Mouse (Mus musculus): ENCODE measurements around the gene Atp13a4. TPM values are rescaled to one million over a fixed set of nuclear protein-coding genes. Genes with fewer than 3 reads are reported as not detected.

The Atp13a4 gene
- total RNA-seq, 1 experiment = 1.1 TPM

GRCm38 (mm10) chr16:29541261-29541683, 3.4 kb downstream of the Atp13a4 start:
- Histone ChIP-seq H3K9me3 (ENCODE audit: control insufficient read depth, insufficient read depth, low read depth, low read length) (no peaks in the 10 kb centered on the region), H3K4me1 (ENCODE audit: control insufficient read depth in 2 of 2, insufficient read depth in 2 of 2, low read length in 2 of 2, poor library complexity in 1 of 2) (no peaks in the 10 kb centered on the region), H3K4me3 (ENCODE audit: insufficient read depth in 1 of 2, low read depth in 1 of 2, low read length in 2 of 2, poor library complexity in 1 of 2, severe bottlenecking in 1 of 2) (no peak overlapping the region), H3K36me3 (ENCODE audit: control insufficient read depth, insufficient read depth, low read length, poor library complexity, severe bottlenecking) (no peaks in the 10 kb centered on the region), H3K27ac (ENCODE audit: insufficient read depth, low read depth, low read length, poor library complexity, severe bottlenecking) (no peak overlapping the region), H3K9ac (ENCODE audit: insufficient read depth, low read depth, low read length, poor library complexity, severe bottlenecking) (no peak overlapping the region)
- DNase-seq (ENCODE audit: low read depth, low spot score) = no peak
- in situ Hi-C loops (cut with MboI; ENCODE audit: low sequenced_read_pairs in 2 of 2, unreplicated experiment in 2 of 2) = no loop called here
- TF ChIP-seq HCFC1 (IDR thresholded peaks at IDR 0.05; ENCODE audit: borderline replicate concordance, insufficient read depth, low read length) (no peak), CHD2 (IDR thresholded peaks at IDR 0.05; ENCODE audit: low read depth, low read length) (no peak), ZC3H11A (IDR thresholded peaks at IDR 0.05; ENCODE audit: borderline replicate concordance, low read depth, low read length) (no peak), MAFK (IDR thresholded peaks at IDR 0.05; ENCODE audit: insufficient read depth, low read depth, low read length) (no peak), ZNF384 (IDR thresholded peaks at IDR 0.05; ENCODE audit: low read depth, low read length) (no peak)

GRCm38 (mm10) chr16:29539906-29540305, 4.8 kb downstream of the Atp13a4 start:
- Histone ChIP-seq H3K4me3 (ENCODE audit: insufficient read depth in 1 of 2, low read depth in 1 of 2, low read length in 2 of 2, poor library complexity in 1 of 2, severe bottlenecking in 1 of 2) (no peak overlapping the region), H3K27ac (ENCODE audit: insufficient read depth, low read depth, low read length, poor library complexity, severe bottlenecking) (no peak overlapping the region), H3K36me3 (ENCODE audit: control insufficient read depth, insufficient read depth, low read length, poor library complexity, severe bottlenecking) (no peaks in the 10 kb centered on the region), H3K4me1 (ENCODE audit: control insufficient read depth in 2 of 2, insufficient read depth in 2 of 2, low read length in 2 of 2, poor library complexity in 1 of 2) (no peaks in the 10 kb centered on the region), H3K9me3 (ENCODE audit: control insufficient read depth, insufficient read depth, low read depth, low read length) (no peaks in the 10 kb centered on the region), H3K9ac (ENCODE audit: insufficient read depth, low read depth, low read length, poor library complexity, severe bottlenecking) (no peak overlapping the region)
- in situ Hi-C loops (cut with MboI; ENCODE audit: low sequenced_read_pairs in 2 of 2, unreplicated experiment in 2 of 2) = no loop called here
- no peak for DNase-seq (ENCODE audit: low read depth, low spot score)
- no peak for TF ChIP-seq ZNF384 (IDR thresholded peaks at IDR 0.05; ENCODE audit: low read depth, low read length)
- TF ChIP-seq ZC3H11A (IDR thresholded peaks at IDR 0.05; ENCODE audit: borderline replicate concordance, low read depth, low read length) = no peak
- no peak for TF ChIP-seq HCFC1 (IDR thresholded peaks at IDR 0.05; ENCODE audit: borderline replicate concordance, insufficient read depth, low read length)
- no peak for TF ChIP-seq MAFK (IDR thresholded peaks at IDR 0.05; ENCODE audit: insufficient read depth, low read depth, low read length)
- TF ChIP-seq CHD2 (IDR thresholded peaks at IDR 0.05; ENCODE audit: low read depth, low read length) = no peak

- DNase-seq (ENCODE audit: low read depth, low spot score) = no peak
- in situ Hi-C loops (cut with MboI; ENCODE audit: low sequenced_read_pairs in 2 of 2, unreplicated experiment in 2 of 2) = no loop called here
- H3K27ac ChIP-seq (ENCODE audit: insufficient read depth, low read depth, low read length, poor library complexity, severe bottlenecking) = no peak overlapping the region
Observed at GRCm38 (mm10) chr16:29536411-29537204, 8.1 kb downstream of the Atp13a4 start.

GRCm38 (mm10) chr16:29535866-29536265, 8.8 kb downstream of the Atp13a4 start:
- TF ChIP-seq HCFC1 (IDR thresholded peaks at IDR 0.05; ENCODE audit: borderline replicate concordance, insufficient read depth, low read length) (no peak), CHD2 (IDR thresholded peaks at IDR 0.05; ENCODE audit: low read depth, low read length) (no peak), ZC3H11A (IDR thresholded peaks at IDR 0.05; ENCODE audit: borderline replicate concordance, low read depth, low read length) (no peak), ZNF384 (IDR thresholded peaks at IDR 0.05; ENCODE audit: low read depth, low read length) (no peak), MAFK (IDR thresholded peaks at IDR 0.05; ENCODE audit: insufficient read depth, low read depth, low read length) (no peak)
- DNase-seq (ENCODE audit: low read depth, low spot score) = no peak
- no peak overlapping the region for H3K9ac ChIP-seq (ENCODE audit: insufficient read depth, low read depth, low read length, poor library complexity, severe bottlenecking)
- H3K9me3 ChIP-seq (ENCODE audit: control insufficient read depth, insufficient read depth, low read depth, low read length) = no peaks in the 10 kb centered on the region
- no peak overlapping the region for H3K4me3 ChIP-seq (ENCODE audit: insufficient read depth in 1 of 2, low read depth in 1 of 2, low read length in 2 of 2, poor library complexity in 1 of 2, severe bottlenecking in 1 of 2)
- H3K36me3 ChIP-seq (ENCODE audit: control insufficient read depth, insufficient read depth, low read length, poor library complexity, severe bottlenecking) = no peaks in the 10 kb centered on the region
- in situ Hi-C loops (cut with MboI; ENCODE audit: low sequenced_read_pairs in 2 of 2, unreplicated experiment in 2 of 2) = no loop called here
- no peaks in the 10 kb centered on the region for H3K4me1 ChIP-seq (ENCODE audit: control insufficient read depth in 2 of 2, insufficient read depth in 2 of 2, low read length in 2 of 2, poor library complexity in 1 of 2)
- H3K27ac ChIP-seq (ENCODE audit: insufficient read depth, low read depth, low read length, poor library complexity, severe bottlenecking) = no peak overlapping the region

More at GRCm38 (mm10) chr16:29536411-29537204, 8.1 kb downstream of the Atp13a4 start:
- no peaks in the 10 kb centered on the region for H3K4me1 ChIP-seq (ENCODE audit: control insufficient read depth in 2 of 2, insufficient read depth in 2 of 2, low read length in 2 of 2, poor library complexity in 1 of 2)
- H3K36me3 ChIP-seq (ENCODE audit: control insufficient read depth, insufficient read depth, low read length, poor library complexity, severe bottlenecking) = no peaks in the 10 kb centered on the region
- H3K4me3 ChIP-seq (ENCODE audit: insufficient read depth in 1 of 2, low read depth in 1 of 2, low read length in 2 of 2, poor library complexity in 1 of 2, severe bottlenecking in 1 of 2) = no peak overlapping the region
- no peaks in the 10 kb centered on the region for H3K9me3 ChIP-seq (ENCODE audit: control insufficient read depth, insufficient read depth, low read depth, low read length)
- no peak overlapping the region for H3K9ac ChIP-seq (ENCODE audit: insufficient read depth, low read depth, low read length, poor library complexity, severe bottlenecking)
- TF ChIP-seq MAFK (IDR thresholded peaks at IDR 0.05; ENCODE audit: insufficient read depth, low read depth, low read length) = no peak
- TF ChIP-seq ZC3H11A (IDR thresholded peaks at IDR 0.05; ENCODE audit: borderline replicate concordance, low read depth, low read length) = no peak
- no peak for TF ChIP-seq CHD2 (IDR thresholded peaks at IDR 0.05; ENCODE audit: low read depth, low read length)

Data from ES-E14 (cell line).